In genomic region chr9:56950414-56951400, GRCm38 (mm10) we compare ENCODE assay signal across 8 mouse cellular contexts. TPM values are rescaled to one million over a fixed set of nuclear protein-coding genes. Genes with fewer than 3 reads are reported as not detected.
A peak's percentile ranks its signal among the peaks of the same experiment; 100 is the strongest.
DNase-seq lines count a peak whose midpoint lies in the region; ATAC-seq lines count a peak whose summit lies in the region.

Gene Snupn, plus strand, starts transcription at chr9:56950878.

- H3K27ac ChIP-seq in intestine, embryonic 14.5 days (ENCODE audit: low read depth) = peak within 1 kb of the TSS; percentile 83

- ATAC-seq in intestine, embryonic 14.5 days (replicated peaks; ENCODE audit: low FRiP score, low TSS enrichment, low read depth) = peak; percentile 100

- peak within 1 kb of the TSS; percentile 67 for H3K9ac ChIP-seq in intestine, embryonic 14.5 days (ENCODE audit: low read length)

- WGBS in intestine, embryonic 14.5 days = under 1% methylated on average over 50 of the region's 50 CpGs

- DNase-seq in adrenal gland, adult 18-20 months (ENCODE audit: low spot score in 2 of 2) = peak; percentile 94
- peak; percentile 100 for DNase-seq in embryo, embryonic 11 days
- peak; percentile 97 for DNase-seq in gastrocnemius, postnatal 25 days
- peak; percentile 94 for DNase-seq in intestine, embryonic 14.5 days (ENCODE audit: low spot score)
- peak; percentile 95 to 96 for DNase-seq in left cerebral cortex, postnatal 14 days (ENCODE audit: low spot score in 2 of 2)
- peak; percentile 99 for DNase-seq in mesoderm, embryonic 11.5 days (ENCODE audit: low read depth, low spot score)
- DNase-seq in right cerebral cortex, postnatal 36 days (ENCODE audit: low spot score in 2 of 2) = peak; percentile 92 to 97
- peak; percentile 97 for DNase-seq in yolk sac, embryonic 10.5 days (ENCODE audit: low spot score)

- intact Hi-C loops in left cerebral cortex, postnatal 14 days (cut with DNase I) = loop anchor here (5.0 kb wide), 2 partner anchors 47 to 122 kb away; partner anchors contain the start of gene Sin3a

- H3K4me2 ChIP-seq in intestine, embryonic 14.5 days (ENCODE audit: low read length) = peak within 1 kb of the TSS; percentile 92

- no peaks in the 10 kb centered on the region for H3K9me3 ChIP-seq in intestine, embryonic 14.5 days (ENCODE audit: control insufficient read depth, low read length)

- no peaks in the 10 kb centered on the region for H3K27me3 ChIP-seq in intestine, embryonic 14.5 days (replicated peaks; ENCODE audit: control insufficient read depth, insufficient read depth, low read length)

- H3K4me1 ChIP-seq in intestine, embryonic 14.5 days (replicated peaks; ENCODE audit: control insufficient read depth, insufficient read depth, low read length) = peaks cover 5% of the 10 kb centered on the region

- H3K36me3 ChIP-seq in intestine, embryonic 14.5 days (ENCODE audit: control insufficient read depth, insufficient read depth, low read length) = no peaks in the 10 kb centered on the region

- peak within 1 kb of the TSS; percentile 64 for H3K4me3 ChIP-seq in intestine, embryonic 14.5 days (ENCODE audit: low read depth, low read length)

RNA-seq across cellular contexts. Expression of gene Snupn, which starts in this region (rescaled TPM):
- 10 to 100 TPM; 14.4 to 15.2 TPM for total RNA-seq in adrenal gland, adult 18-20 months (2021)
- 1 to 10 TPM; 7.0 to 9.1 TPM for total RNA-seq in gastrocnemius, postnatal 25 days (2021)
- 14.2 and 16.5 TPM in 2 replicates for polyA plus RNA-seq in intestine, embryonic 14.5 days (2014; fragmentation: Nextera tagmentation; extraction: Ambion mirVana)
- 10 to 100 TPM; 17.3 to 17.7 TPM for total RNA-seq in left cerebral cortex, postnatal 14 days (2021)

Comparison
In these comparisons a context has a peak if more than half of its experiments do, and no peak if none do; other contexts are left out.
1. Peak in every context shown above with its lines: DNase-seq, ATAC-seq, H3K4me3 ChIP-seq and H3K27ac ChIP-seq.